In the genomic region with DNA sequence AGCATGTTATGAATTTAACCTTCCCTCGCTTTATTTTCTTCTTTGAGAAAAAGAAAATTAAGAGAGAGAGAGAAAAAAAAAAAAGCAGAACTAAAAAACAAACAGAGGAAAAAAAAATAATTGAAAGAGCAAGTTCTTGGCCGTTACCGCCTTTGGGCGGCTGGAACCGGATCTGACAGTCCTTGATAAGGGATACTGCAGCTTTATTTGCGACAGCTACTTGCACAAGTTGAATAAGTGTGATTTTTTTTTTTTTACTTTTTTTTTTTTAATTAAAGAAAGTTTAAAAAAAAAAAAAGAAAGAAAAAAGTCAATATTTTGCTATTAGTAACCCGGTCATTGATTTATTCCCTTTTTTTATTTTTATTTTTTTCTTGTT, we compare ENCODE assay signal across 12 mouse cellular contexts.
DNase-seq lines count a peak whose midpoint lies in the region; ATAC-seq lines count a peak whose summit lies in the region.
"Had no signal": no experiment of that assay in that cellular context is flagged by ENCODE, and none has a peak within 500 bp of the region (broad histone marks: within the 10 kb centered on the region; RNA-seq: fewer than 3 reads in every experiment).

No protein-coding gene starts in this region.

- H3K9ac ChIP-seq in hindbrain, embryonic 12.5 days, result no peak overlapping the region
- H3K9ac ChIP-seq in liver, embryonic 15.5 days, result peak overlapping the region; percentile 69; the same call in 1 of the 2 replicates
- H3K9ac ChIP-seq: hindbrain, embryonic 15.5 days had no signal

- 83% methylated on average over 7 of the region's 7 CpGs for WGBS in hindbrain, embryonic 10.5 days
- 78% methylated on average over 7 of the region's 7 CpGs for WGBS in hindbrain, embryonic 12.5 days
- 17% methylated on average over 7 of the region's 7 CpGs for WGBS in liver, embryonic 15.5 days (ENCODE audit: insufficient replicate concordance)

- peaks cover 18% of the 10 kb centered on the region for H3K4me1 ChIP-seq in hindbrain, embryonic 10.5 days (replicated peaks)
- H3K4me1 ChIP-seq in hindbrain, embryonic 12.5 days, result peaks cover 6% of the 10 kb centered on the region
- H3K4me1 ChIP-seq in liver, embryonic 15.5 days (replicated peaks), result peaks cover 67% of the 10 kb centered on the region
- H3K4me1 ChIP-seq: hindbrain, embryonic 15.5 days had no signal

- H3K27me3 ChIP-seq in hindbrain, embryonic 10.5 days (ENCODE audit: insufficient read depth, poor library complexity, severe bottlenecking), result peaks cover 3% of the 10 kb centered on the region; the same call in 1 of the 2 replicates
- H3K27me3 ChIP-seq in hindbrain, embryonic 12.5 days, result no peaks in the 10 kb centered on the region
- H3K27me3 ChIP-seq in liver, embryonic 15.5 days, result no peaks in the 10 kb centered on the region
- H3K27me3 ChIP-seq: hindbrain, embryonic 15.5 days had no signal

- H3K36me3 ChIP-seq in hindbrain, embryonic 10.5 days, result peaks cover 55% of the 10 kb centered on the region
- H3K36me3 ChIP-seq in hindbrain, embryonic 12.5 days, result peaks cover 9% of the 10 kb centered on the region; the same call in 1 of the 2 replicates
- peaks cover 20% of the 10 kb centered on the region; the same call in 1 of the 2 replicates for H3K36me3 ChIP-seq in liver, embryonic 15.5 days (replicated peaks)
- H3K36me3 ChIP-seq: hindbrain, embryonic 15.5 days had no signal

- H3K27ac ChIP-seq in hindbrain, embryonic 10.5 days, result 0 out of 2 replicates have a peak overlapping the region, but pooled peaks have one; percentile 74
- H3K27ac ChIP-seq in hindbrain, embryonic 12.5 days, result no peak overlapping the region
- H3K27ac ChIP-seq in liver, embryonic 15.5 days (replicated peaks), result peak overlapping the region; percentile 96
- H3K27ac ChIP-seq: hindbrain, embryonic 15.5 days; left cerebral cortex, adult 2 months had no signal

- no peaks in the 10 kb centered on the region for H3K9me3 ChIP-seq in hindbrain, embryonic 10.5 days
- no peaks in the 10 kb centered on the region for H3K9me3 ChIP-seq in hindbrain, embryonic 12.5 days (replicated peaks)
- H3K9me3 ChIP-seq in liver, embryonic 15.5 days (replicated peaks), result no peaks in the 10 kb centered on the region
- H3K9me3 ChIP-seq: hindbrain, embryonic 15.5 days had no signal

- no peak overlapping the region for H3K4me3 ChIP-seq in hindbrain, embryonic 10.5 days
- no peak overlapping the region for H3K4me3 ChIP-seq in hindbrain, embryonic 12.5 days
- H3K4me3 ChIP-seq in liver, embryonic 15.5 days (replicated peaks), result peak overlapping the region; percentile 60
- H3K4me3 ChIP-seq: hindbrain, embryonic 15.5 days; left cerebral cortex, adult 2 months had no signal

- DNase-seq in hindbrain, embryonic 10.5 days (ENCODE audit: low spot score), result no peak
- peak; percentile 26 for DNase-seq in 416B (ENCODE audit: low read depth)
- peak; percentile 86 for DNase-seq in c-Kit-positive CD71-positive TER-119-negative erythroid progenitor cells, embryonic 14.5 days (ENCODE audit: low read depth)
- DNase-seq in layer of hippocampus, postnatal 14 days (ENCODE audit: low spot score in 2 of 2), result no peak
- DNase-seq in right cerebral cortex, postnatal 10 days (ENCODE audit: low spot score in 2 of 2), result no peak
- DNase-seq in natural killer cell, adult 2 months (ENCODE audit: low spot score in 2 of 2), result no peak
- DNase-seq: cerebellum, postnatal 36 days; thymus, postnatal 14 days had no signal

- H3K4me2 ChIP-seq in hindbrain, embryonic 12.5 days (replicated peaks), result no peak overlapping the region
- H3K4me2 ChIP-seq in liver, embryonic 15.5 days, result peak overlapping the region; percentile 67
- H3K4me2 ChIP-seq: hindbrain, embryonic 15.5 days had no signal

- no peak for ATAC-seq in hindbrain, embryonic 12.5 days (ENCODE audit: low FRiP score)
- ATAC-seq in liver, embryonic 15.5 days (ENCODE audit: insufficient read depth), result peak; percentile 55

Comparison
In these comparisons a context has a peak if more than half of its experiments do, and no peak if none do; other contexts are left out.
1. DNase-seq: peak in 416B (single experiment) and c-Kit-positive CD71-positive TER-119-negative erythroid progenitor cells, embryonic 14.5 days (single experiment); none in hindbrain, embryonic 10.5 days (single experiment), layer of hippocampus, postnatal 14 days (0 of 2), right cerebral cortex, postnatal 10 days (0 of 2) and natural killer cell, adult 2 months (0 of 2).